Mouse (Mus musculus) embryonic stem cell, embryonic (primary cell): Measurements from ENCODE around the gene Pxmp2.

Experiments
- CTCF ChIA-PET, 4 experiments: fragments of 300-600 bp in 2 of 4; fragments of 350-600 bp in 2 of 4; sonication (Branson Sonifier 250); formaldehyde crosslinking; loops; one replicate each; lab custom pipeline; 2022; ENCODE audit warnings: inconsistent platforms in 2 of 4; lab: Charles Lee
- POLR2A ChIA-PET, 4 experiments: fragments of 300-600 bp in 2 of 4; fragments of 350-600 bp in 2 of 4; sonication (Branson Sonifier 250); formaldehyde crosslinking; loops; one replicate each; lab custom pipeline; 2022; ENCODE audit warnings: antibody characterized with exemption in 4 of 4, inconsistent platforms in 1 of 4; lab: Charles Lee

The Pxmp2 gene

GRCm38 (mm10) chr5:110270242-110270641 lies 15.7 kb downstream of the Pxmp2 start:
- CTCF ChIA-PET = interaction anchor here in 2 of 4 experiments (1.2 to 1.9 kb wide), 2 partner anchors 14 to 15 kb away, joined by 4 to 16 read pairs; partner anchors contain the start of genes Pole (in 1 of the 2) and Pxmp2 (in 1 of the 2)
- POLR2A ChIA-PET = interaction anchor here in 3 of 4 experiments (0.5 to 4.0 kb wide), 12 partner anchors 9 to 474 kb away, joined by 3 to 77 read pairs (median 6); partner anchors contain the start of genes Pole (in 3 of the 3), Pxmp2 (in 3 of the 3), Ankle2 (in 2 of the 3) and Gtpbp6 (in 1 of the 3)

GRCm38 (mm10) chr5:110269141-110270101 lies 16.6 kb downstream of the Pxmp2 start, which contains the start of gene Pgam5:
TSS of gene Pgam5 (minus strand) at chr5:110269913.
- ChIA-PET CTCF (interaction anchor here (0.5 to 1.9 kb wide), 13 partner anchors 9 to 1476 kb away, joined by 3 to 16 read pairs (median 3); partner anchors contain the start of genes Pole (in 2 of the 4) and Pxmp2 (in 2 of the 4)), POLR2A (interaction anchor here (0.6 to 4.0 kb wide), 44 partner anchors 9 to 1758 kb away, joined by 3 to 77 read pairs (median 5); partner anchors contain the start of genes Pole (in 4 of the 4), Pxmp2 (in 4 of the 4), Ankle2 (in 2 of the 4) and Chfr (in 1 of the 4))

GRCm38 (mm10) chr5:110266941-110267340 lies 19.0 kb downstream of the Pxmp2 start:
- POLR2A ChIA-PET = interaction anchor here in 2 of 4 experiments (1.0 to 4.0 kb wide), 4 partner anchors 13 to 19 kb away, joined by 4 to 16 read pairs (median 12); partner anchors contain the start of genes Pole (in 1 of the 2) and Pxmp2 (in 1 of the 2)
- CTCF ChIA-PET = no interaction called here

- ChIA-PET POLR2A (interaction anchor here in 2 of 4 experiments (1.2 to 4.7 kb wide), 7 partner anchors 8 to 160 kb away, joined by 4 to 21 read pairs (median 5); partner anchors contain the start of genes Ankle2 (in 1 of the 2), Pole (in 1 of the 2) and Pxmp2 (in 1 of the 2)), CTCF (interaction anchor here in 3 of 4 experiments (1.0 to 1.6 kb wide), 4 partner anchors 13 to 40 kb away, joined by 3 to 4 read pairs (median 3); no protein-coding TSS in a partner anchor)
Observed at GRCm38 (mm10) chr5:110244091-110244490, 41.9 kb downstream of the Pxmp2 start.

GRCm38 (mm10) chr5:110232346-110232745 lies 53.6 kb downstream of the Pxmp2 start:
- ChIA-PET POLR2A (interaction anchor here in 2 of 4 experiments (1.1 to 3.7 kb wide), 9 partner anchors 11 to 54 kb away, joined by 3 to 56 read pairs (median 17); partner anchors contain the start of genes Pole (in 2 of the 2), Pxmp2 (in 2 of the 2) and Pgam5 (in 1 of the 2)), CTCF (interaction anchor here in 1 of 4 experiments (0.6 to 1.2 kb wide), 2 partner anchors 11 to 674 kb away, joined by 3 to 6 read pairs; partner anchors contain the start of gene Crlf2)

GRCm38 (mm10) chr5:110231638-110232037 lies 54.3 kb downstream of the Pxmp2 start:
- ChIA-PET POLR2A (interaction anchor here in 3 of 4 experiments (0.6 to 3.7 kb wide), 24 partner anchors 11 to 365 kb away, joined by 3 to 56 read pairs (median 4); partner anchors contain the start of genes Pole (in 3 of the 3), Pxmp2 (in 3 of the 3), Pgam5 (in 2 of the 3) and Gm35315 (in 1 of the 3)), CTCF (interaction anchor here (0.5 to 1.2 kb wide), 6 partner anchors 10 to 673 kb away, joined by 3 to 6 read pairs (median 3); partner anchors contain the start of gene Crlf2 (in 1 of the 4))

- ChIA-PET CTCF (interaction anchor here (0.5 to 1.2 kb wide), 5 partner anchors 10 to 481 kb away, joined by 3 to 6 read pairs (median 3); no protein-coding TSS in a partner anchor), POLR2A (interaction anchor here (0.5 to 3.7 kb wide), 57 partner anchors 10 to 764 kb away, joined by 3 to 56 read pairs (median 4); partner anchors contain the start of genes Pxmp2 (in 4 of the 4), Gm35315 (in 3 of the 4), Pole (in 3 of the 4) and Pgam5 (in 2 of the 4))
Observed at GRCm38 (mm10) chr5:110230780-110231461, 55.1 kb downstream of the Pxmp2 start, which contains the start of gene Ankle2. TSS of gene Ankle2 (plus strand) at chr5:110231004.

- ChIA-PET CTCF (interaction anchor here in 1 of 4 experiments (0.9 kb wide), 1 partner anchor 9 kb away, joined by 3 read pairs; no protein-coding TSS in a partner anchor), POLR2A (interaction anchor here (0.5 to 3.7 kb wide), 52 partner anchors 9 to 763 kb away, joined by 3 to 56 read pairs (median 4); partner anchors contain the start of genes Pxmp2 (in 4 of the 4), Pole (in 3 of the 4), Gm35315 (in 2 of the 4) and Pgam5 (in 2 of the 4))
Observed at GRCm38 (mm10) chr5:110230401-110230779, 55.6 kb downstream of the Pxmp2 start.

- ChIA-PET CTCF (interaction anchor here in 3 of 4 experiments (0.6 to 1.6 kb wide), 6 partner anchors 17 to 225 kb away, joined by 3 to 14 read pairs (median 4); partner anchors contain the start of gene Pxmp2 (in 1 of the 3)), POLR2A (interaction anchor here (0.6 to 2.5 kb wide), 47 partner anchors 8 to 900 kb away, joined by 3 to 15 read pairs (median 4); partner anchors contain the start of genes Pole (in 3 of the 4), Pxmp2 (in 2 of the 4), Golga3 (in 1 of the 4) and Gtpbp6 (in 1 of the 4))
Observed at GRCm38 (mm10) chr5:110227336-110227883, 58.6 kb downstream of the Pxmp2 start.

- POLR2A ChIA-PET = interaction anchor here in 1 of 4 experiments (0.6 to 1.4 kb wide), 2 partner anchors 43 to 57 kb away, joined by 3 to 7 read pairs; no protein-coding TSS in a partner anchor
Observed at GRCm38 (mm10) chr5:110225056-110225455, 60.9 kb downstream of the Pxmp2 start.

More at GRCm38 (mm10) chr5:110225056-110225455, 60.9 kb downstream of the Pxmp2 start:
- CTCF ChIA-PET = no interaction called here
